ENCODE assay signal across 8 mouse cellular contexts in genomic region chr3:87909874-87910273, GRCm38 (mm10). TPM values are rescaled to one million over a fixed set of nuclear protein-coding genes. Genes with fewer than 3 reads are reported as not detected.
A peak's percentile ranks its signal among the peaks of the same experiment; 100 is the strongest.
DNase-seq lines count a peak whose midpoint lies in the region; ATAC-seq and TF ChIP-seq lines count a peak whose summit lies in the region.

No protein-coding gene starts in this region.

- WGBS in heart, adult 2 months, result 11% methylated on average over 4 of the region's 4 CpGs
- WGBS in heart, embryonic 15.5 days, result 17% methylated on average over 4 of the region's 4 CpGs
- WGBS in liver, postnatal 0 days (ENCODE audit: insufficient replicate concordance), result 14% methylated on average over 4 of the region's 4 CpGs

- in situ Hi-C loops in ES-E14 (cut with MboI; ENCODE audit: low sequenced_read_pairs in 2 of 2, unreplicated experiment in 2 of 2), result no loop called here

- TF ChIP-seq EP300 in heart, adult 2 months (IDR thresholded peaks at IDR 0.05; ENCODE audit: insufficient read depth, low read depth, low read length), result no peak
- no peak for TF ChIP-seq EP300 in liver, postnatal 0 days (IDR thresholded peaks at IDR 0.05; ENCODE audit: low read depth)

- TF ChIP-seq CTCF in heart, adult 2 months (IDR thresholded peaks at IDR 0.05), result no peak
- no peak for TF ChIP-seq CTCF in liver, postnatal 0 days (IDR thresholded peaks at IDR 0.05; ENCODE audit: low read depth)

- no peak for DNase-seq in heart, adult 2 months
- no peak for DNase-seq in heart, postnatal 25 days (ENCODE audit: low spot score)
- DNase-seq in ES-E14 (ENCODE audit: low read depth, low spot score), result no peak
- DNase-seq in liver, postnatal 0 days, result no peak
- peak; percentile 27 for DNase-seq in yolk sac, embryonic 10.5 days (ENCODE audit: low spot score)
- no peak for DNase-seq in adrenal gland, postnatal 25 days
- no peak for DNase-seq in frontal cortex, postnatal 25 days (ENCODE audit: low spot score in 2 of 2)

- H3K27me3 ChIP-seq in heart, adult 2 months (ENCODE audit: control insufficient read depth, insufficient read depth, low read length), result no peaks in the 10 kb centered on the region
- no peaks in the 10 kb centered on the region for H3K27me3 ChIP-seq in heart, embryonic 15.5 days
- no peaks in the 10 kb centered on the region for H3K27me3 ChIP-seq in liver, postnatal 0 days (ENCODE audit: insufficient read depth, low read length)

- peaks cover 8% of the 10 kb centered on the region; the same call in 1 of the 2 replicates for H3K79me2 ChIP-seq in heart, adult 2 months (replicated peaks; ENCODE audit: control insufficient read depth, insufficient read depth, low read length)

- H3K4me3 ChIP-seq in heart, adult 2 months, result no peak overlapping the region; the same call in 1 of the 2 replicates
- H3K4me3 ChIP-seq in ES-E14 (ENCODE audit: insufficient read depth in 1 of 2, low read depth in 1 of 2, low read length in 2 of 2, poor library complexity in 1 of 2, severe bottlenecking in 1 of 2), result peak overlapping the region; percentile 47 to 78
- peak overlapping the region; percentile 52 for H3K4me3 ChIP-seq in heart, embryonic 15.5 days
- peak overlapping the region; percentile 24 for H3K4me3 ChIP-seq in liver, postnatal 0 days (ENCODE audit: low read depth, low read length)

- no peaks in the 10 kb centered on the region; the same call in 1 of the 2 replicates for H3K36me3 ChIP-seq in heart, adult 2 months (ENCODE audit: control insufficient read depth, insufficient read depth, low read length)
- H3K36me3 ChIP-seq in ES-E14 (ENCODE audit: control insufficient read depth, insufficient read depth, low read length, poor library complexity, severe bottlenecking), result peaks cover 28% of the 10 kb centered on the region
- peaks cover 13% of the 10 kb centered on the region for H3K36me3 ChIP-seq in heart, embryonic 15.5 days
- H3K36me3 ChIP-seq in liver, postnatal 0 days (replicated peaks; ENCODE audit: insufficient read depth, low read length), result peaks cover 24% of the 10 kb centered on the region

- intact Hi-C loops in heart, adult 2 months (cut with DNase I), result no loop called here
- intact Hi-C loops in heart, postnatal 25 days (cut with DNase I), result no loop called here

- peak overlapping the region; percentile 30; the same call in 1 of the 2 replicates for H3K9ac ChIP-seq in heart, adult 2 months (ENCODE audit: low read depth, low read length)
- H3K9ac ChIP-seq in ES-E14 (ENCODE audit: insufficient read depth, low read depth, low read length, poor library complexity, severe bottlenecking), result peak overlapping the region; percentile 67
- H3K9ac ChIP-seq in heart, embryonic 15.5 days, result peak overlapping the region; percentile 53
- peak overlapping the region; percentile 33 for H3K9ac ChIP-seq in liver, postnatal 0 days (replicated peaks)

- peaks cover 23% of the 10 kb centered on the region for H3K4me1 ChIP-seq in heart, adult 2 months (ENCODE audit: control insufficient read depth, insufficient read depth, low read length)
- H3K4me1 ChIP-seq in ES-E14 (ENCODE audit: control insufficient read depth in 2 of 2, insufficient read depth in 2 of 2, low read length in 2 of 2, poor library complexity in 1 of 2), result peaks cover 13 to 18% of the 10 kb centered on the region in 2 experiments
- peaks cover 38% of the 10 kb centered on the region for H3K4me1 ChIP-seq in heart, embryonic 15.5 days (replicated peaks)
- H3K4me1 ChIP-seq in liver, postnatal 0 days (ENCODE audit: insufficient read depth), result peaks cover 45% of the 10 kb centered on the region

- H3K4me2 ChIP-seq in heart, embryonic 15.5 days, result peak overlapping the region; percentile 78
- peak overlapping the region; percentile 87 for H3K4me2 ChIP-seq in liver, postnatal 0 days (ENCODE audit: low read depth, low read length)

- H3K27ac ChIP-seq in heart, adult 2 months, result peak overlapping the region; percentile 83
- H3K27ac ChIP-seq in ES-E14 (ENCODE audit: insufficient read depth, low read depth, low read length, poor library complexity, severe bottlenecking), result peak overlapping the region; percentile 89
- peak overlapping the region; percentile 97 for H3K27ac ChIP-seq in heart, embryonic 15.5 days
- peak overlapping the region; percentile 87 for H3K27ac ChIP-seq in liver, postnatal 0 days (ENCODE audit: low read depth)

- ATAC-seq in heart, embryonic 15.5 days (replicated peaks; ENCODE audit: insufficient number of reproducible peaks, insufficient read depth, low FRiP score, low read depth), result no peak
- no peak for ATAC-seq in liver, postnatal 0 days

- H3K9me3 ChIP-seq in ES-E14 (ENCODE audit: control insufficient read depth, insufficient read depth, low read depth, low read length), result no peaks in the 10 kb centered on the region
- no peaks in the 10 kb centered on the region for H3K9me3 ChIP-seq in heart, embryonic 15.5 days (replicated peaks)
- no peaks in the 10 kb centered on the region for H3K9me3 ChIP-seq in liver, postnatal 0 days (ENCODE audit: low read length)

- TF ChIP-seq POLR2A in heart, adult 2 months (IDR thresholded peaks at IDR 0.05; ENCODE audit: insufficient read depth, low read depth, low read length), result no peak

TF ChIP-seq in ES-E14, 5 proteins besides CTCF, POLR2A, EP300 and RAD21:
- TF ChIP-seq HCFC1 (IDR thresholded peaks at IDR 0.05; ENCODE audit: borderline replicate concordance, insufficient read depth, low read length), result no peak
TF ChIP-seq in ES-E14: peak in this region for 0.

RNA-seq across cellular contexts. Expression of gene Hdgf, which starts 3.8 kb away (rescaled TPM):
- 100 to 1,000 TPM; 106 to 125 TPM for total RNA-seq in heart, adult 2 months (2021)
- polyA plus RNA-seq in heart, adult 2 months (2012; rRNA removed), result 61.6 and 99.5 TPM in 2 replicates
- total RNA-seq in heart, postnatal 25 days (2021), result 100 to 1,000 TPM; 108 to 112 TPM
- 296 and 312 TPM in 2 replicates for total RNA-seq in ES-E14 (2012; rRNA removed)
- 134 and 161 TPM in 2 replicates for polyA plus RNA-seq in heart, embryonic 15.5 days (2015; fragmentation: Nextera tagmentation; extraction: Ambion mirVana)
- 116 and 123 TPM in 2 replicates for polyA plus RNA-seq in liver, postnatal 0 days (2015; fragmentation: Nextera tagmentation; extraction: Ambion mirVana)
- 173 and 198 TPM in 2 replicates for total RNA-seq in adrenal gland, postnatal 25 days (2021)

RNA-seq across cellular contexts. Expression of gene Mrpl24, which starts 9.4 kb away (rescaled TPM):
- 10 to 100 TPM; 70.4 to 71.9 TPM for total RNA-seq in heart, adult 2 months (2021)
- 53.3 and 88.7 TPM in 2 replicates for polyA plus RNA-seq in heart, adult 2 months (2012; rRNA removed)
- 10 to 100 TPM; 68.3 to 70.1 TPM for total RNA-seq in heart, postnatal 25 days (2021)
- 154 and 162 TPM in 2 replicates for total RNA-seq in ES-E14 (2012; rRNA removed)
- 59.2 and 60.6 TPM in 2 replicates for polyA plus RNA-seq in heart, embryonic 15.5 days (2015; fragmentation: Nextera tagmentation; extraction: Ambion mirVana)
- 50.3 and 54.1 TPM in 2 replicates for polyA plus RNA-seq in liver, postnatal 0 days (2015; fragmentation: Nextera tagmentation; extraction: Ambion mirVana)
- 113 and 156 TPM in 2 replicates for total RNA-seq in adrenal gland, postnatal 25 days (2021)

RNA-seq across cellular contexts. Expression of gene Isg20l2, which starts 20.2 kb away (rescaled TPM):
- 10 to 100 TPM; 10.6 to 10.9 TPM for total RNA-seq in heart, adult 2 months (2021)
- polyA plus RNA-seq in heart, adult 2 months (2012; rRNA removed), result 6.2 and 10.8 TPM in 2 replicates
- total RNA-seq in heart, postnatal 25 days (2021), result 10 to 100 TPM; 12.1 to 12.4 TPM
- total RNA-seq in ES-E14 (2012; rRNA removed), result 33.6 and 40.1 TPM in 2 replicates
- polyA plus RNA-seq in heart, embryonic 15.5 days (2015; fragmentation: Nextera tagmentation; extraction: Ambion mirVana), result 23.9 and 33.3 TPM in 2 replicates
- 12.3 and 13.2 TPM in 2 replicates for polyA plus RNA-seq in liver, postnatal 0 days (2015; fragmentation: Nextera tagmentation; extraction: Ambion mirVana)
- total RNA-seq in adrenal gland, postnatal 25 days (2021), result 22.7 and 22.8 TPM in 2 replicates

RNA-seq across cellular contexts. Expression of gene Rrnad1, which starts 20.6 kb away (rescaled TPM):
- total RNA-seq in heart, adult 2 months (2021), result 1 to 10 TPM; 4.7 to 5.5 TPM
- 17.2 and 18.7 TPM in 2 replicates for polyA plus RNA-seq in heart, adult 2 months (2012; rRNA removed)
- total RNA-seq in heart, postnatal 25 days (2021), result 1 to 10 TPM; 6.0 to 6.1 TPM
- total RNA-seq in ES-E14 (2012; rRNA removed), result 22.0 and 25.5 TPM in 2 replicates
- 12.2 and 17.4 TPM in 2 replicates for polyA plus RNA-seq in heart, embryonic 15.5 days (2015; fragmentation: Nextera tagmentation; extraction: Ambion mirVana)
- polyA plus RNA-seq in liver, postnatal 0 days (2015; fragmentation: Nextera tagmentation; extraction: Ambion mirVana), result 4.3 TPM in 2 replicates
- 17.9 and 24.1 TPM in 2 replicates for total RNA-seq in adrenal gland, postnatal 25 days (2021)

RNA-seq across cellular contexts. Expression of gene Prcc, which starts 24.5 kb away (rescaled TPM):
- 10 to 100 TPM; 46.7 to 50.7 TPM for total RNA-seq in heart, adult 2 months (2021)
- 27.6 and 35.9 TPM in 2 replicates for polyA plus RNA-seq in heart, adult 2 months (2012; rRNA removed)
- 10 to 100 TPM; 48.3 to 50.7 TPM for total RNA-seq in heart, postnatal 25 days (2021)
- total RNA-seq in ES-E14 (2012; rRNA removed), result 40.2 and 53.8 TPM in 2 replicates
- 11.3 and 12.7 TPM in 2 replicates for polyA plus RNA-seq in heart, embryonic 15.5 days (2015; fragmentation: Nextera tagmentation; extraction: Ambion mirVana)
- 4.4 and 4.5 TPM in 2 replicates for polyA plus RNA-seq in liver, postnatal 0 days (2015; fragmentation: Nextera tagmentation; extraction: Ambion mirVana)
- 55.3 and 56.1 TPM in 2 replicates for total RNA-seq in adrenal gland, postnatal 25 days (2021)
